Mouse (Mus musculus): Measurements from ENCODE around the gene Flvcr2. TPM values are rescaled to one million over a fixed set of nuclear protein-coding genes. Genes with fewer than 3 reads are reported as not detected.

Flvcr2 gene
- polyA plus RNA-seq, 1 experiment from 2014 or later: 2.6 TPM

DNA sequence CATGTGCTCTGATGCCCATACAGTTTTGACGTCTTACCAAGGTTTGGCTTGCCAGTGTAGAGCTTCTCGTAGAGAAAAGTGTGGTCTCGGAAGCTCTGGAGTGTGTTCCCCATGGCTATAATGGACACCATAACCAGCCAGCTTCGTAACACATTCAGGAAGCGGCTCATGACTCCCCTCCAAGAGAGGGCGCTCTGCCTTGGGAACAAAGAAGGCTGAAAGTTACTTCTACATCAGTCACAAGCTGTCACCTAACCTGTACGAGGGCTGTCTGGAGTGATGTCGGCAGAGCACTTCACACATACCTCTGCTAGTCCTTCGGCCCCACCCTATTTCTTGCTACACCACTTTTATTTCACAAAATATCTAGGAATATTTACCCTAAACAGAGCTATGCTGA lies 75.7 kb downstream of the Flvcr2 start:
- ATAC-seq (ENCODE audit: low FRiP score): no peak
- Histone ChIP-seq H3K9me3 (replicated peaks) (no peaks in the 10 kb centered on the region), H3K27ac (no peak overlapping the region), H3K9ac (no peak overlapping the region), H3K4me1 (peaks cover 17% of the 10 kb centered on the region), H3K4me3 (no peak overlapping the region), H3K4me2 (replicated peaks) (no peak overlapping the region), H3K36me3 (peaks cover 25% of the 10 kb centered on the region), H3K27me3 (no peaks in the 10 kb centered on the region)
- WGBS: 77% methylated on average over 9 of the region's 9 CpGs

DNA sequence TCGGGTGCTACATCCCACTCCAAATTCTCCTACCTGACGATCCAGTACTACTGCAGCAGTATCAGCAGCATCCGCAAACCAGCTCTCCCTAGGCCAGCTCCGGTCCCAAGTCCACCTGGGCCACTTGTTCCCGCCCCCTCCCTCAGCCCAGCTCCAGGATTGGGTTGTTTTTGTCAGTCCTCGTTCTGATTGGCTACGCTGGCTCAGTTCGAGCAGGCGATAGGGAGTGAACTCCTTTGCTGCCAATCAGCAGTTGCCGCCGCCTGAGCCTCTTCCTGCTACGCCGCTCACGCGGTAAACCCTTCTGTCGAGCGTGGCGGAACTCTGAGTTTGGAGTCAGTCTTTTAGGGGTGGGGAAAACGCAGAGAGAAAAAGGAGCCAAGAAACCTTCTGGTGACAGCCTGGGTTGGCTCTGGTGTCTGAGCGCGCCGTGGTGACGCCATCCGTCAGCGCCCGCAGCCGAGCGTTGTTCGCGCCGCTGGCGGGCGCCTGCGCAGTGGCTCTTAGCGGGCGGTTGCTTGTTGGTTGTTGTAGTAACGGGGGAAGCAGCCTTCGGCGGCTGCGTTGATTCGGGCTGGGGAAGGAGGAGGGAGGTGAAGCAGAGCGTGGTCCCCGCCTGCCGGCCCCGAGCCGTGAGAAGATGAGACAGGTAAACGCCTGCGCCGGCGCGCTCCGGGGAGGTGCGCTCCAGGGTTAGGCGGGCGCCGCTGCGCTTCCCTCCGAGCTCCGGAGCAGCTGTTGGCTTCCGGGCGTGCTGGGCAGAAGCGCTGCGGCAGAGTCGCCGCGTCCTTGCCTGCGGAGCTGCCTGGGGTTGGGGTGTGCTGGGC lies 78.3 kb downstream of the Flvcr2 start, which contains the start of the genes Erg28 and Ttll5:
Gene Erg28, minus strand, starts transcription at position 113 of the 827 bp plus-strand sequence.
Gene Ttll5, plus strand, starts transcription at position 222 of the 827 bp plus-strand sequence.
- under 1% methylated on average over 62 of the region's 67 CpGs for WGBS
- peak; percentile 99 for ATAC-seq (ENCODE audit: low FRiP score)
- H3K36me3 ChIP-seq: peaks cover 12% of the 10 kb centered on the region

DNA sequence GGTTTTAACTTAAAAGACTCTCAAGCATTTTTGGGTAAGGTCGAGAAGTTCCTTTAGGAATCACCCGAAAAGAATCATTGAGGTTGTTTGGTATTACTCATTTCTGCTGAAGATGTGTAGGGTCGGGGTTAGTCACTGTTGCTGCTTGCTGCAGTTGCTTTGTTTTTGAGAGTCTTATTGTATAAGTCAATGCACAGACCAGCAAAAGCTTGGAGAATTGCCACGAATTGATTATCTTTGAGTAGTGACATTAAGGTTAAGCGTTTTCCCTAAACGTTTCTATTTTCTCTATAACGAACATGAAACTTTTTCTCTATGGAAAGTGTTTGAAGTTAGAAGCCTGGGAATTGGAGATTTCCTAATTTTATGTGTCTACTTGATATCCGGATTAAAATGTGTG lies 79.0 kb downstream of the Flvcr2 start:
- ATAC-seq (ENCODE audit: low FRiP score): no peak
- Histone ChIP-seq H3K9ac (peak overlapping the region; percentile 80), H3K4me1 (peaks cover 17% of the 10 kb centered on the region), H3K9me3 (replicated peaks) (no peaks in the 10 kb centered on the region), H3K27ac (peak overlapping the region; percentile 95), H3K4me2 (replicated peaks) (peak overlapping the region; percentile 80), H3K4me3 (peak overlapping the region; percentile 79), H3K36me3 (peaks cover 12% of the 10 kb centered on the region; the same call in 1 of the 2 replicates), H3K27me3 (no peaks in the 10 kb centered on the region)
- WGBS: 15% methylated on average over 8 of the region's 8 CpGs

More for the DNA sequence above, 78.3 kb downstream of the Flvcr2 start, which contains the start of the genes Erg28 and Ttll5:
- Histone ChIP-seq H3K27me3 (no peaks in the 10 kb centered on the region), H3K27ac (peak within 1 kb of the TSS; percentile 95), H3K4me3 (peak within 1 kb of the TSS; percentile 79), H3K4me1 (peaks cover 17% of the 10 kb centered on the region), H3K4me2 (replicated peaks) (peak within 1 kb of the TSS; percentile 80), H3K9ac (peak within 1 kb of the TSS; percentile 80), H3K9me3 (replicated peaks) (no peaks in the 10 kb centered on the region)

DNA sequence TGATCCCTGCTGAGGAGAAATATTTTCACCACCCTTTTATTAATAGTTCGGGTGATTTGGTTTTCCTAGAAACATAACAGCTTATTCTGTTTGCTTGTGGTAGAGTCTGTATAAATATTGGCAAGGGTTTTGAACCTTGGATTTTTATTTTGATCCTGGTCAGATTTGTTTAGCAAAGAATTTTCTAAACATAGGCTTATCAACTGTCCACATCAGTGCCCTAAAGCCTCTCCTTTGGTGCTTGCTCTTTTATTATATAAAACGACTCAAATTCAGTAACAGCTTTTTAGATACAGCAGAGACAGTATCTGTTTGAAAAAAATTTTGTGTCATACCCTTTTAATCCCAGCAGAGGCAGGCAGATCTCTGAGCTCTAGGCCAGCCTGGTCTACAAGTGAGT lies 79.5 kb downstream of the Flvcr2 start:
- Histone ChIP-seq H3K4me1 (peaks cover 17% of the 10 kb centered on the region), H3K9ac (no peak overlapping the region), H3K27ac (no peak overlapping the region), H3K4me2 (replicated peaks) (peak overlapping the region; percentile 80; the same call in 1 of the 2 replicates), H3K27me3 (no peaks in the 10 kb centered on the region), H3K9me3 (replicated peaks) (no peaks in the 10 kb centered on the region), H3K36me3 (peaks cover 10% of the 10 kb centered on the region; the same call in 1 of the 2 replicates), H3K4me3 (no peak overlapping the region)
- no peak for ATAC-seq (ENCODE audit: low FRiP score)
- WGBS: 77% methylated on average over 2 of the region's 2 CpGs

DNA sequence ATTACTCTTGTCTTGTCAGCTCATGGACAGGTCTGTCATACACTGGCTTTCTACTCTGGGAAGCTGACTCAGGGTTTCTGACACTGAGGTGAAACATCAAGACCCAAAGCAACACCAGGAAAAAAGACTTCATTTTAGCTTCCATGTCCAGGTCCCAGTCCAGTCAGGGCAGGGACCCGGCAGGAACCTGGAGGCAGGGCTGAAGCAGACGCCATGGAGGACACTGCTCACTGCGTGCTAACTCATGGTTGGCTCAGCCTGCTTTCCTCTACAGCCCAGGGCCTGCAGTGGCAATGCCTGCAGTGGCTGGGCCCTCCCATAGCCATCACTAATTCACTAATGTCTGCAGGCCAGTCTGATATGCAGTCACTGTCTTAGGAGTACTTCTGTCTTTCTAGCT lies 82.5 kb downstream of the Flvcr2 start:
- no peak overlapping the region for H3K27ac ChIP-seq
- no peak overlapping the region for H3K4me2 ChIP-seq (replicated peaks)
- peaks cover 5% of the 10 kb centered on the region for H3K4me1 ChIP-seq
- WGBS: 86% methylated on average over 3 of the region's 3 CpGs
- ATAC-seq (ENCODE audit: low FRiP score): no peak
- H3K4me3 ChIP-seq: no peak overlapping the region
- H3K9me3 ChIP-seq (replicated peaks): no peaks in the 10 kb centered on the region
- no peaks in the 10 kb centered on the region for H3K27me3 ChIP-seq
- peaks cover 33% of the 10 kb centered on the region for H3K36me3 ChIP-seq
- H3K9ac ChIP-seq: no peak overlapping the region

DNA sequence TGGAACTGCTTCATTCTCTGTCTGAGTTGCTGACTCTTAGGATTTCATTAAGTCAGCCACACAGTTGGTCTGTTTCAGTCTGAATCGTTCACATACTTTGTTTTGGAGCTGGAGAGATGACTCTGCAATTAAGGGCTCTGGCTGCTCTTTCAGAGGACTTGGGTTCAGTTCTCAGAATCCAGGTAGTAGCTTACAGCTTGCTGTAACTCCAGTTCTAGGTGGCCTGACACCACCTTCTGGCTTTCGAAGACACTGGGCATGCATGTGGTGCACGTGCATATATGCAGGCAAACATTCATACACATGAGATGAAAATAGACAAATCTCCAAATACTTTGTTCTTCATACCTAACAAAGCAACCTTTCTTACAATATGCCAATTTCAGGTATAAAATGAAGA lies 83.5 kb downstream of the Flvcr2 start:
- Histone ChIP-seq H3K9ac (no peak overlapping the region), H3K4me1 (peaks cover 3% of the 10 kb centered on the region; the same call in 1 of the 2 replicates), H3K9me3 (replicated peaks) (no peaks in the 10 kb centered on the region), H3K36me3 (peaks cover 33% of the 10 kb centered on the region), H3K4me3 (no peak overlapping the region), H3K27me3 (no peaks in the 10 kb centered on the region), H3K4me2 (replicated peaks) (no peak overlapping the region), H3K27ac (no peak overlapping the region)
- no peak for ATAC-seq (ENCODE audit: low FRiP score)
- 86% methylated on average over 3 of the region's 3 CpGs for WGBS

DNA sequence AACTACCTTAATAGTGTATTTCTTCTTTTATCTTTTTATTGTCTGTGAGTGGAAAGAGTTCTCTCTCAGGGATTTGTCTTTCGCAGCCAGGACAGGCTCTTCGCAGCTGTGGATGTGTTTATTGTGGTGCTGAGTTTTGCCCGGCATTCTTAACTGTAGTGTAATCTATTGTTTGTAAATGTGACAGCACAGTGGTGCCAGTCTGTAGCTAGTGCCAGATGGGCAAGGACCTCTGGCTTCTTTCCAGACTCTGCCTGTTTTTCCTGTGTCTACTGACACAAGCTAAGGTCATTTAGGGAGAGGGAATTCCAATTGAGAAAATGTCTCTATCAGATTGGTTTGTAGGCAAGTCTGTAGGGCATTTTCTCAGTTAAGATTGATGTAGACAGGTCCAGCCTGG lies 84.4 kb downstream of the Flvcr2 start:
- Histone ChIP-seq H3K9me3 (replicated peaks) (no peaks in the 10 kb centered on the region), H3K4me1 (peaks cover 3% of the 10 kb centered on the region; the same call in 1 of the 2 replicates), H3K4me2 (replicated peaks) (no peak overlapping the region), H3K4me3 (no peak overlapping the region), H3K36me3 (peaks cover 33% of the 10 kb centered on the region), H3K27me3 (no peaks in the 10 kb centered on the region), H3K9ac (no peak overlapping the region), H3K27ac (no peak overlapping the region)
- 93% methylated on average over 3 of the region's 3 CpGs for WGBS
- no peak for ATAC-seq (ENCODE audit: low FRiP score)

DNA sequence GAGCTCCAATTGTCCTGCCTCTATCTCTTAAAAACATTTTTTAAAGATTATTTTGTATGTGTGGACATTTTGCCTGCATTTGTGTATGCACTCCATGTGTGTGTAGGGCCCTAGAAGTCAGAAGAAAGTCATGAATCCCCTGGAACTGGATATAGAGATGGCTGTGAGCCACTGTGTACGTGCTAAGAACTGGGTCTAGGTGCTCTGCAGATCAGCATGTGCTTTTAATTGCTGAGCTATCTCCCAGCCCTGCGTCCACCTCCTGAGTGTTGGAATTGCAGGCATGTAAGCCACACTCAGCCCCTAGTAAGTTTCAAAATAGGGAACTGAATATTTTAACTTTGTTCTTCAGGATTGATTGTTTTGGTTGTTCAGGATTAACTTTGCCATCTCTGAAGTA lies 88.2 kb downstream of the Flvcr2 start:
- H3K4me3 ChIP-seq: no peak overlapping the region
- no peak overlapping the region for H3K4me2 ChIP-seq (replicated peaks)
- H3K27me3 ChIP-seq: no peaks in the 10 kb centered on the region
- no peaks in the 10 kb centered on the region for H3K9me3 ChIP-seq (replicated peaks)
- H3K27ac ChIP-seq: no peak overlapping the region
- no peak overlapping the region for H3K9ac ChIP-seq
- 88% methylated on average over 2 of the region's 2 CpGs for WGBS
- H3K4me1 ChIP-seq: no peaks in the 10 kb centered on the region
- peaks cover 28% of the 10 kb centered on the region for H3K36me3 ChIP-seq
- no peak for ATAC-seq (ENCODE audit: low FRiP score)

DNA sequence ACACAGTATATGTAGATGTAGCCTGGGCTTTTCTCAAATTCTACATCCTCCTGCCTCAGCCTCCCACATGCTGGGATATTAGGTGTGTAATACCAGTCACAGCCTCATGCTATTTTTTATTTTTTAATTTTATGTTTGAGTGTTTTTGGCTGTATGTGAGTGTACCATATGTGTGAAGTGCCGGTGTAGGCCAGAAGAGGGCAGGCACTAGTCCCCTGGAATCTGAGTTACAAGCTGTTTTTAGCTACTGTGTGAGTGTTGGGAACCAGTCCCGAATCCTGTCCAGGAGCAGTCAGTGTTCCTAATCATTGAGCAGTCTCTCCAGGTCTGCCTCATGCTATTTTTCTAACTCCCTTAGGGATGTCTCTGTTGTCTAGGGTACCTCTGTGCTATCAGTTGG lies 91.4 kb downstream of the Flvcr2 start:
- Histone ChIP-seq H3K9me3 (replicated peaks) (no peaks in the 10 kb centered on the region), H3K27me3 (no peaks in the 10 kb centered on the region), H3K4me1 (no peaks in the 10 kb centered on the region), H3K36me3 (peaks cover 11% of the 10 kb centered on the region; the same call in 1 of the 2 replicates), H3K27ac (no peak overlapping the region), H3K4me2 (replicated peaks) (no peak overlapping the region), H3K9ac (no peak overlapping the region), H3K4me3 (no peak overlapping the region)
- ATAC-seq (ENCODE audit: low FRiP score): no peak
- 81% methylated on average over 2 of the region's 2 CpGs for WGBS

DNA sequence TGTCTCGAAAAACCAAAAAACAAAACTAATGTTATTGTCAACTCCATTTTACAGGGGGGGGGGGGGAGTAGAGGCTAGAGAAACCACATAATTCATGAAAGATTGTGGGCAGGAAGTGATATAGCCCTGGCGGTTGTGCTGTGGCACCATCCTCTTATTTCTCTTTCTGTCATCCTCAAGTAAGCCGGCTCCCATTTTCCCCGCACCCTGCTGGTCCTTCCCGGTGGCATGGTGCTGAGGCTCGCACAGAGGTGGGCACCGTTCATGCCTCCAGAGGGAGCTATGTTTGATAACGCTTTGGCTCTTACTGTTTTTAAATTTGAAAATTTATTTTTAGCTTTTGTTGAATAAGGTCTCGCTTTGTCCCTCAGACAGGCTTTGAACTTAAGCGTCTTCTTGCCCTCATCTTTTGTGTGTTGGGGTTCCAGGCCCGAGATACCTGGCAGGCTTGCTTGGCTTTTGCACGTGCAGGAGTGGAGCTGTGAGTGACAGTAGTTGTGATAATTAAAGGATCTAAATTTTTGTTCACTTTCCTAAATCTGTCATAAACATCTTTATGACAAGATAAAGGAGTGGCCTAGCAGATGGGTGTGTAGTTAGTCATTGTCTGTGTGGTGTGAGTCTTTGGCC lies 93.1 kb downstream of the Flvcr2 start:
- H3K4me2 ChIP-seq (replicated peaks): no peak overlapping the region
- H3K4me1 ChIP-seq: no peaks in the 10 kb centered on the region
- H3K36me3 ChIP-seq: 0 out of 2 replicates have a peak, but pooled peaks cover 4% of the 10 kb centered on the region
- H3K9me3 ChIP-seq (replicated peaks): no peaks in the 10 kb centered on the region
- no peak overlapping the region for H3K9ac ChIP-seq
- H3K4me3 ChIP-seq: no peak overlapping the region
- no peak for ATAC-seq (ENCODE audit: low FRiP score)
- H3K27ac ChIP-seq: no peak overlapping the region
- no peaks in the 10 kb centered on the region for H3K27me3 ChIP-seq
- 89% methylated on average over 12 of the region's 12 CpGs for WGBS

DNA sequence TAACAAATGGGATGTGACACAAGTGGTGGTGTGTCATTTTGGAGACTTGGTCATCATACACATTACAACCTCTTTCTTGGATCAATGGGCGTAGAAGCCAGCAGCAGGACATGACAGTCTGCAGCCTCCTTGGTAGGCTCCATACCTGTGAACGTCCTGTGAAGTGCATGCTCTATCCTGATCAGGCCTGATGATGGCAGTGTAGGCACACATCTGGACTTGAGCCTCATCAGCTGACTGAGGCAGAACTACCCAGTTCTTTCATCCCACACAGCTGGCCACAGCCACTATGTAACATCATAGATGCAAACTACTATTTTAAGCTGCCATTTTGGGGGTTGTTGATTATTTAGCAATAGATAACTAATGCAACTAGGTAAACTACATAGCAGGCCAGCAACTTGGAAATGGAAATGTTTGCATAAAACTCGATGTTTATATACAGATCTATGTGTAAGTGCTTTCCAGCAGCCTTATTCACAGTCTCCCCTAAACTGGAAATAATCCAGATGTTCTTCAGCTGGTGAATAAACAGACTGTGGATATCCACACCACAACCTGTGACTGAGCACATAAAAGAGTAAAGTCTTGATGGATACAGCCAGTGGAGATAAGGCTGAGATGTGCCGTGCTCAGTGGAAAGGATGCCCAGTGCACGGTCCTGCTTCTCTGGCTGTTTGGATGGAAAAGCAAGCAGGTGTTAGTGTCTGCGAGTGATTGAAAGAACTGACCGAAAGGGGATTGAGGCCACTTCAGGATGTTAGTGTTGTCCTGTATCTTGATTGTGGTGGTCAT lies 102.0 kb downstream of the Flvcr2 start:
- 83% methylated on average over 7 of the region's 7 CpGs for WGBS
- Histone ChIP-seq H3K4me2 (replicated peaks) (no peak overlapping the region), H3K4me3 (no peak overlapping the region), H3K27me3 (no peaks in the 10 kb centered on the region), H3K36me3 (peaks cover 20% of the 10 kb centered on the region), H3K4me1 (no peaks in the 10 kb centered on the region), H3K27ac (no peak overlapping the region), H3K9me3 (replicated peaks) (no peaks in the 10 kb centered on the region), H3K9ac (no peak overlapping the region)
- no peak for ATAC-seq (ENCODE audit: low FRiP score)

DNA sequence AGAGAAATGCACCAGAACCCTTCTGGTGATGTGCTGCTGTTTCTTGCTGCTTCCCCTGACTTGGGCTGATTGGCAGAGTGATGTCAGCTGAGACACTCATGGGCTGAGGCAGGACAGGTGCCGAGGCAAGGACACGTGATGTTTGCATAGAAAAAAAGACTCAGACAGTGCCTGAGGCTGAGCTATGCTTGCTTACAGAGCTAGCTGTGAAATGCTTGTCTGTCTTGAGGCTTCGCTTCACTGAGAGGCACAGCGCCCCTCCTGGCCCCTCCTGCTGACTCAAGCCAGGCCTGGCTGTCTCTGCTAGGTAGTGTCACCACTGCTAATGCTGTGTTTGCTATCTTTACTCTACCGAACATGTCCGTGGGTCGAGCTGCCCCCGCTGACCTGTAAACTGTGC lies 104.3 kb downstream of the Flvcr2 start:
- H3K27ac ChIP-seq: no peak overlapping the region
- H3K4me1 ChIP-seq: no peaks in the 10 kb centered on the region
- H3K36me3 ChIP-seq: peaks cover 25% of the 10 kb centered on the region
- no peak overlapping the region for H3K4me2 ChIP-seq (replicated peaks)
- H3K4me3 ChIP-seq: no peak overlapping the region
- H3K27me3 ChIP-seq: no peaks in the 10 kb centered on the region
- no peaks in the 10 kb centered on the region for H3K9me3 ChIP-seq (replicated peaks)
- no peak overlapping the region for H3K9ac ChIP-seq
- ATAC-seq (ENCODE audit: low FRiP score): no peak
- WGBS: 86% methylated on average over 8 of the region's 8 CpGs
